Mouse (Mus musculus) B cell, adult (primary cell): Measurements from ENCODE around the gene Col4a3bp. TPM values are rescaled to one million over a fixed set of nuclear protein-coding genes. Genes with fewer than 3 reads are reported as not detected.

ENCODE experiments used
- total RNA-seq: library from RNA; stranded (reverse); gene quantifications from 4 replicates; pipeline ENCODE4 v1.2.4, GENCODE M21; 2023; ENCODE audit not compliant: inconsistent age

The Col4a3bp gene
- total RNA-seq: 64.6 to 76.6 TPM (median 71.2 TPM) in 4 replicates

GRCm38 (mm10) chr13:96542081-96542889 is at the start of gene Col4a3bp, which contains the start of gene Polk:
Gene Col4a3bp (plus strand): TSS chr13:96542618.
Gene Polk (minus strand): TSS chr13:96542579.

GRCm38 (mm10) chr13:96670406-96671077 is 128.1 kb downstream of the Col4a3bp start, which contains the start of gene Hmgcr:
Gene Hmgcr (minus strand): TSS chr13:96670936.

Other genes with a start within 250 kb of the Col4a3bp start
- gene Poc5, start 154.3 kb upstream of the Col4a3bp start, total RNA-seq: 30.8 to 36.4 TPM (median 32.5 TPM) in 4 replicates
- gene Ankdd1b, start 71.4 kb upstream of the Col4a3bp start, total RNA-seq: not detected in 4 replicates
- gene Gm17622, start 51.9 kb upstream of the Col4a3bp start, total RNA-seq: not detected in 4 replicates
- 8.9 to 13.2 TPM (median 11.2 TPM) in 4 replicates for gene Polk, start within 50 bp of the Col4a3bp start, total RNA-seq
- 107 to 125 TPM (median 120 TPM) in 4 replicates for gene Hmgcr, start 128.3 kb downstream of the Col4a3bp start, total RNA-seq
- gene Ankrd31, start 205.7 kb downstream of the Col4a3bp start, total RNA-seq: not detected in 4 replicates